Mouse (Mus musculus): ENCODE data around the gene Krt80.
"Not testable (repeated sequence)": the region's sequence is repeated elsewhere in the genome, so short reads cannot be mapped to it uniquely, and the experiment has no call there.

Gene Krt80

GRCm38 (mm10) chr15:101352047-101352446, 17.9 kb downstream of the Krt80 start:
- DNase-seq (ENCODE audit: low spot score in 2 of 2), result no peak

GRCm38 (mm10) chr15:101341797-101342515, 28.0 kb downstream of the Krt80 start:
- DNase-seq (ENCODE audit: low spot score in 2 of 2), result peak in 1 of 2 experiments; percentile 53

- DNase-seq (ENCODE audit: low spot score in 2 of 2), result peak; percentile 81 to 85
Observed at GRCm38 (mm10) chr15:101339537-101339936, 30.4 kb downstream of the Krt80 start.

GRCm38 (mm10) chr15:101338359-101338758, 31.6 kb downstream of the Krt80 start:
- DNase-seq (ENCODE audit: low spot score in 2 of 2), result peak in 1 of 2 experiments; percentile 72

- DNase-seq (ENCODE audit: low spot score in 2 of 2), result peak; percentile 81 to 87
Observed at GRCm38 (mm10) chr15:101336474-101337174, 33.3 kb downstream of the Krt80 start.

- no peak for DNase-seq (ENCODE audit: low spot score in 2 of 2)
Observed at GRCm38 (mm10) chr15:101333648-101334047, 36.3 kb downstream of the Krt80 start.

GRCm38 (mm10) chr15:101333165-101333564, 36.8 kb downstream of the Krt80 start:
- DNase-seq (ENCODE audit: low spot score in 2 of 2), result no peak

- peak in 1 of 2 experiments; percentile 37 for DNase-seq (ENCODE audit: low spot score in 2 of 2)
Observed at GRCm38 (mm10) chr15:101332370-101332769, 37.6 kb downstream of the Krt80 start.

GRCm38 (mm10) chr15:101331090-101331489, 38.9 kb downstream of the Krt80 start:
- DNase-seq (ENCODE audit: low spot score in 2 of 2), result peak in 1 of 2 experiments; percentile 78

- DNase-seq (ENCODE audit: low spot score in 2 of 2), result no peak
Observed at GRCm38 (mm10) chr15:101329564-101329892, 40.4 kb downstream of the Krt80 start.

- DNase-seq (ENCODE audit: low spot score in 2 of 2), result no peak
Observed at GRCm38 (mm10) chr15:101328876-101329563, 40.9 kb downstream of the Krt80 start.

GRCm38 (mm10) chr15:101327282-101327681, 42.7 kb downstream of the Krt80 start:
- peak; percentile 90 to 95 for DNase-seq (ENCODE audit: low spot score in 2 of 2)

GRCm38 (mm10) chr15:101325991-101326534, 43.9 kb downstream of the Krt80 start:
- DNase-seq (ENCODE audit: low spot score in 2 of 2), result no peak

- DNase-seq (ENCODE audit: low spot score in 2 of 2), result not testable (repeated sequence)
Observed at GRCm38 (mm10) chr15:101324409-101324808, 45.6 kb downstream of the Krt80 start.

- no peak for DNase-seq (ENCODE audit: low spot score in 2 of 2)
Observed at GRCm38 (mm10) chr15:101323511-101323910, 46.5 kb downstream of the Krt80 start.

GRCm38 (mm10) chr15:101322640-101323039, 47.3 kb downstream of the Krt80 start:
- no peak for DNase-seq (ENCODE audit: low spot score in 2 of 2)

GRCm38 (mm10) chr15:101322106-101322505, 47.9 kb downstream of the Krt80 start:
- no peak for DNase-seq (ENCODE audit: low spot score in 2 of 2)

- no peak for DNase-seq (ENCODE audit: low spot score in 2 of 2)
Observed at GRCm38 (mm10) chr15:101321126-101321525, 48.8 kb downstream of the Krt80 start.

- peak in 1 of 2 experiments; percentile 69 for DNase-seq (ENCODE audit: low spot score in 2 of 2)
Observed at GRCm38 (mm10) chr15:101320618-101321041, 49.3 kb downstream of the Krt80 start.

- DNase-seq (ENCODE audit: low spot score in 2 of 2), result no peak
Observed at GRCm38 (mm10) chr15:101320010-101320617, 49.8 kb downstream of the Krt80 start.

GRCm38 (mm10) chr15:101318889-101319765, 50.8 kb downstream of the Krt80 start:
- DNase-seq (ENCODE audit: low spot score in 2 of 2), result no peak
